Mouse (Mus musculus) C2C12 (cell line): ENCODE results near the gene Ptpn12. TPM values are rescaled to one million over a fixed set of nuclear protein-coding genes. Genes with fewer than 3 reads are reported as not detected.

Experiments used
- H3K27me3 ChIP-seq: one replicate; pipeline ENCODE4 v1.6.1; 2011; ENCODE audit not compliant: control insufficient read depth, insufficient read depth, insufficient read length
- H3K36me3 ChIP-seq: one replicate; pipeline ENCODE4 v1.6.1; 2011; ENCODE audit not compliant: control insufficient read depth, insufficient read depth
- H3K4me3 ChIP-seq: one replicate; pipeline ENCODE4 v1.5.1; 2011; ENCODE audit warnings: mild to moderate bottlenecking, control low read depth; ENCODE audit not compliant: poor library complexity, insufficient read depth, severe bottlenecking
- H3K79me2 ChIP-seq: one replicate; pipeline ENCODE4 v1.6.1; 2011; ENCODE audit not compliant: control insufficient read depth, insufficient read depth
- H3K79me3 ChIP-seq: one replicate; pipeline ENCODE4 v1.6.1; 2011; ENCODE audit warnings: low read depth, control low read depth
- H3ac ChIP-seq: one replicate; pipeline ENCODE3; 2011; ENCODE audit warnings: low read depth; ENCODE audit not compliant: control insufficient read depth, insufficient read length
- CEBPB ChIP-seq: IDR thresholded peaks from one replicate; pipeline ENCODE4 v1.6.1; 2011; ENCODE audit warnings: low read depth, mild to moderate bottlenecking, control low read depth, moderate library complexity
- CTCF ChIP-seq: IDR thresholded peaks from one replicate; pipeline ENCODE4 v1.5.1; 2011; ENCODE audit not compliant: control insufficient read depth, insufficient read depth, insufficient read length
- FOSL1 ChIP-seq: IDR thresholded peaks from one replicate; pipeline ENCODE4 v1.8.0; 2011; ENCODE audit warnings: mild to moderate bottlenecking, low read length; ENCODE audit not compliant: poor library complexity, insufficient read depth, severe bottlenecking
- MAX ChIP-seq: IDR thresholded peaks from one replicate; pipeline ENCODE4 v1.6.1; 2011; ENCODE audit warnings: mild to moderate bottlenecking, control low read depth
- MYOD1 ChIP-seq: IDR thresholded peaks from one replicate; pipeline ENCODE4 v1.6.1; 2011; ENCODE audit warnings: low read depth; ENCODE audit not compliant: control insufficient read depth, insufficient read length
- MYOG ChIP-seq: IDR thresholded peaks from one replicate; pipeline ENCODE4 v1.6.1; 2011; ENCODE audit not compliant: control insufficient read depth, insufficient read length; ENCODE audit errors: extremely low read depth
- USF1 ChIP-seq: IDR thresholded peaks from one replicate; pipeline ENCODE4 v1.6.1; 2011; ENCODE audit warnings: low read depth, mild to moderate bottlenecking, control low read depth, moderate library complexity
- long read RNA-seq, 2 experiments: library from polyadenylated mRNA; unstranded; transcript quantifications; one replicate each; pipeline ENCODE4 v2.0.0; 2019 to 2020
- polyA plus RNA-seq: library from polyadenylated mRNA; unstranded; fragments of >200 nt; fragmentation: generic; extraction: Trizol; gene quantifications from one replicate; pipeline ENCODE4 v1.2.1, GENCODE M21; 2012; ENCODE audit warnings: missing spikeins

The Ptpn12 gene
- polyA plus RNA-seq: 20.3 TPM
- long read RNA-seq, experiment 1, partial matches to known transcripts: 4 of 4 reads
- long read RNA-seq, experiment 1, other reads (novel, unspliced or antisense): 0 of 4 reads
- long read RNA-seq, experiment 2, partial matches to known transcripts: 10 of 13 reads
- long read RNA-seq, experiment 2, other reads (novel, unspliced or antisense): 1 of 13 reads

GRCm38 (mm10) chr5:21055820-21056531 lies at the start of gene Ptpn12:
Gene Ptpn12, minus strand, starts transcription at chr5:21055911.
- TF ChIP-seq CTCF (no peak), CEBPB (no peak), MYOG (no peak), FOSL1 (no peak), USF1 (no peak)
- H3K79me3 ChIP-seq: peaks cover 40% of the 10 kb centered on the region
- peak within 1 kb of the TSS; percentile 90 for H3K4me3 ChIP-seq
- H3K79me2 ChIP-seq: peaks cover 47% of the 10 kb centered on the region
- H3ac ChIP-seq: peak within 1 kb of the TSS; percentile 99
- H3K36me3 ChIP-seq: no peaks in the 10 kb centered on the region
- no peaks in the 10 kb centered on the region for H3K27me3 ChIP-seq

- Histone ChIP-seq H3K4me3 (no peak overlapping the region), H3K27me3 (no peaks in the 10 kb centered on the region), H3K79me3 (no peaks in the 10 kb centered on the region), H3K36me3 (no peaks in the 10 kb centered on the region), H3K79me2 (no peaks in the 10 kb centered on the region), H3ac (no peak overlapping the region)
- TF ChIP-seq USF1 (no peak), MYOG (no peak), CEBPB (no peak), MAX (no peak), CTCF (no peak), FOSL1 (no peak), MYOD1 (no peak)
Measured at GRCm38 (mm10) chr5:21091179-21091578, 35.5 kb upstream of the Ptpn12 start.

GRCm38 (mm10) chr5:21057217-21057616 lies 1.5 kb upstream of the Ptpn12 start:
- Histone ChIP-seq H3K36me3 (no peaks in the 10 kb centered on the region), H3K79me2 (peaks cover 34% of the 10 kb centered on the region), H3K27me3 (no peaks in the 10 kb centered on the region), H3ac (no peak overlapping the region), H3K4me3 (peak overlapping the region; percentile 53), H3K79me3 (peaks cover 28% of the 10 kb centered on the region)
- no peak for TF ChIP-seq USF1
- no peak for TF ChIP-seq MYOD1
- TF ChIP-seq FOSL1: no peak
- no peak for TF ChIP-seq CEBPB
- no peak for TF ChIP-seq MYOG
- TF ChIP-seq CTCF: no peak
- no peak for TF ChIP-seq MAX

DNA sequence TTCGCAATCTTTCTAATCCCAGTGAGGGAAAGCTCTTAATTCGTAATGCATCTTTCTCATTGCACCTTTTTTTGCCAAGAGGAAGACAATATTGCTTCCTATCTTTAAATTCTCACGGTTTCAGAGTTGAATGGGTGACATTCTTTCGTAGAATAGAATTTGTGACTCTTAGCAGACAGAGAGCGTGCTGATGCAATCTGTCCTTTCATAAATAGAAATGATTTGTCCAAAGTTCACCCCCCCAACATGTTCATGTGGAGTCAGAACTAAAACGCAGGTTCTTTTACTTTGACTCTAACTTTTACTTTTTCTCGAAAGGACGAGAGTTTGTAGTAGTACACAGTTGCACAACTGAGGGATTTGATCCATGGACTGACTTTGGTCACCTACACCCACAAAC lies 884 bp upstream of the Ptpn12 start:
- H3K36me3 ChIP-seq: no peaks in the 10 kb centered on the region
- H3K79me3 ChIP-seq: peaks cover 34% of the 10 kb centered on the region

DNA sequence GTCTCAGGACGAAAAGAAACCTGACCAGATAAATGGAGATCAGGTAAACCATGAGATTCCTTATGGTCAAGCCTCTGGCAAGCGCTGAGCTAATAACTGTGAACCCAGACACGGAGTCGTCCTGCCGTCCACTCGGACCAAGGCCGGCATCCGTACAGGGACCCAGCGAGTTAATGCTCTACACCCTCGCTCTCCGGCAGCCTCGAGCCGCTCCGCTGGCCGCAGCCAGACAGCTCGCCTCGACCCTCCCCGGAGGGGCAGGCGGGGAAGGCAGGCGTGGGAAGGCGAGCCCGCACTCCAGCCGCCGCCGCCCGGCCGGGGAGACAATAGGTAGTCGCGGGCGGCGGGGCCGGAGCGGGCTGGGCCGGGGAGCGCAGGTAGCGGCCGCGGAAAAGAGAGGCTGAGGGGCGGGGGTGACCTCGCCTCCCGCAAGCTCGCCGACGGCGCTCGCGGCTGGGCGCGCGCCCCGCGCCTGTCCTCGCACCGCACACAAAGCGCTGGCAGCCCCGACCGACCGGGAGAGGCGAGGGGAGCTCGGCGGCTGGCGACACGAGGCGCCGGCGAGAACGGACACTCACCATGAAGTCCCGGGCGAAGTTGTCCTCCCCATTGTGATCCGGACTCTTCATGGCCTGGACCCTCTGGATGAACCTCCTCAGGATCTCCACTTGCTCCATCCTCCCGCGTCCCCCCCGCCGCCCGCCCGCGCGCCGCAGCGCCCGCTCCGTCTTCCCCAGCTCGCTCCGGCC lies 466 bp downstream of the Ptpn12 start:
- Histone ChIP-seq H3K27me3 (no peaks in the 10 kb centered on the region), H3K79me3 (peaks cover 48% of the 10 kb centered on the region), H3K79me2 (peaks cover 54% of the 10 kb centered on the region), H3K36me3 (no peaks in the 10 kb centered on the region), H3K4me3 (peak overlapping the region; percentile 90), H3ac (peak overlapping the region; percentile 99)
- no peak for TF ChIP-seq MAX

More for the DNA sequence above, 884 bp upstream of the Ptpn12 start:
- Histone ChIP-seq H3ac (peak overlapping the region; percentile 32), H3K79me2 (peaks cover 40% of the 10 kb centered on the region), H3K27me3 (no peaks in the 10 kb centered on the region), H3K4me3 (peak overlapping the region; percentile 53)
- no peak for TF ChIP-seq MYOD1
- peak; percentile 50 for TF ChIP-seq CEBPB
- TF ChIP-seq MYOG: no peak
